Mouse (Mus musculus) c-Kit-positive CD71-positive TER-119-negative erythroid progenitor cells, embryonic 14.5 days (primary cell): ENCODE measurements around the gene Gipc2.

Experiments
- DNase-seq: peaks from one replicate; pipeline ENCODE4 v3.0.0-alpha.2; 2013; ENCODE audit warnings: low read depth

The Gipc2 gene

GRCm38 (mm10) chr3:152069001-152069400, 97.0 kb downstream of the Gipc2 start:
- no peak for DNase-seq

- DNase-seq: no peak
Observed at GRCm38 (mm10) chr3:152068311-152068710, 97.7 kb downstream of the Gipc2 start.

GRCm38 (mm10) chr3:152066696-152067095, 99.3 kb downstream of the Gipc2 start:
- no peak for DNase-seq

GRCm38 (mm10) chr3:152065806-152066205, 100.2 kb downstream of the Gipc2 start:
- DNase-seq: no peak

- DNase-seq: no peak
Observed at GRCm38 (mm10) chr3:152064166-152064565, 101.9 kb downstream of the Gipc2 start.

- no peak for DNase-seq
Observed at GRCm38 (mm10) chr3:152062806-152063205, 103.2 kb downstream of the Gipc2 start.

GRCm38 (mm10) chr3:152061145-152061544, 104.9 kb downstream of the Gipc2 start:
- DNase-seq: no peak

GRCm38 (mm10) chr3:152058235-152058634, 107.8 kb downstream of the Gipc2 start:
- no peak for DNase-seq

GRCm38 (mm10) chr3:152054260-152054659, 111.8 kb downstream of the Gipc2 start:
- DNase-seq: no peak

- no peak for DNase-seq
Observed at GRCm38 (mm10) chr3:152051959-152052358, 114.1 kb downstream of the Gipc2 start.

- no peak for DNase-seq
Observed at GRCm38 (mm10) chr3:152047914-152048313, 118.1 kb downstream of the Gipc2 start.

GRCm38 (mm10) chr3:152046895-152047294, 119.1 kb downstream of the Gipc2 start:
- no peak for DNase-seq
